Mouse (Mus musculus) midbrain, embryonic 14.5 days (tissue): Measurements from ENCODE around the gene Ralgapb. TPM values are rescaled to one million over a fixed set of nuclear protein-coding genes. Genes with fewer than 3 reads are reported as not detected.
A peak's percentile ranks its signal among the peaks of the same experiment; 100 is the strongest.

ENCODE experiments used
- ATAC-seq: fragments of 200-750 bp; cut with Nextera tagmentation; 2 replicates; pipeline ENCODE4 v1.8.0; 2017; ENCODE audit warnings: moderate number of reproducible peaks, moderate library complexity; ENCODE audit not compliant: low FRiP score, low TSS enrichment
- DNase-seq: peaks from one replicate; pipeline ENCODE4 v3.0.0-alpha.2; 2015
- H3K27ac ChIP-seq: fragments of 300-500 bp; sonication (generic); replicated peaks from 2 replicates; pipeline ENCODE4 v1.5.1; 2014; ENCODE audit warnings: mild to moderate bottlenecking, low read depth, low read length, moderate library complexity
- H3K27me3 ChIP-seq: fragments of 300-500 bp; sonication (generic); 2 replicates; pipeline ENCODE4 v1.6.1; 2014; ENCODE audit warnings: low read length, control low read depth, mixed read lengths; ENCODE audit not compliant: control insufficient read depth, insufficient read depth
- H3K36me3 ChIP-seq: fragments of 300-500 bp; sonication (generic); 2 replicates; pipeline ENCODE4 v1.6.1; 2014; ENCODE audit warnings: low read length, control low read depth; ENCODE audit not compliant: control insufficient read depth, insufficient read depth
- H3K4me1 ChIP-seq: fragments of 300-500 bp; sonication (generic); 2 replicates; pipeline ENCODE4 v1.6.1; 2014; ENCODE audit warnings: mild to moderate bottlenecking, antibody characterized with exemption, low read length, control low read depth; ENCODE audit not compliant: control insufficient read depth, insufficient read depth
- H3K4me2 ChIP-seq: fragments of 300-500 bp; sonication (generic); 2 replicates; pipeline ENCODE4 v1.6.1; 2014; ENCODE audit warnings: mild to moderate bottlenecking, low read length, moderate library complexity
- H3K4me3 ChIP-seq: fragments of 300-500 bp; sonication (generic); replicated peaks from 2 replicates; pipeline ENCODE4 v1.5.1; 2014; ENCODE audit warnings: low read depth, low read length
- H3K9ac ChIP-seq: fragments of 300-500 bp; sonication (generic); replicated peaks from 2 replicates; pipeline ENCODE4 v1.6.1; 2014; ENCODE audit warnings: mild to moderate bottlenecking, low read length, moderate library complexity
- H3K9me3 ChIP-seq: fragments of 300-500 bp; sonication (generic); 2 replicates; pipeline ENCODE4 v1.6.1; 2016; ENCODE audit warnings: low read length, control low read depth, mixed read lengths; ENCODE audit not compliant: control insufficient read depth
- WGBS: fragments of 180-500 bp; shearing (Covaris S2); extraction: QIAGEN DNeasy Blood & Tissue Kit; methylation state at CpG from one replicate; pipeline ENCODE4 v1.1.7; 2014; 5-methylcytosine and 5-hydroxymethylcytosine counted together
- polyA plus RNA-seq: library from polyadenylated mRNA; unstranded; fragments of >200 nt; fragmentation: Nextera tagmentation; extraction: Ambion mirVana; gene quantifications from 2 replicates; pipeline ENCODE4 v1.2.1, GENCODE M21; 2014

Gene Ralgapb
- polyA plus RNA-seq, 1 experiment from 2014 or later: 32.6 TPM

DNA sequence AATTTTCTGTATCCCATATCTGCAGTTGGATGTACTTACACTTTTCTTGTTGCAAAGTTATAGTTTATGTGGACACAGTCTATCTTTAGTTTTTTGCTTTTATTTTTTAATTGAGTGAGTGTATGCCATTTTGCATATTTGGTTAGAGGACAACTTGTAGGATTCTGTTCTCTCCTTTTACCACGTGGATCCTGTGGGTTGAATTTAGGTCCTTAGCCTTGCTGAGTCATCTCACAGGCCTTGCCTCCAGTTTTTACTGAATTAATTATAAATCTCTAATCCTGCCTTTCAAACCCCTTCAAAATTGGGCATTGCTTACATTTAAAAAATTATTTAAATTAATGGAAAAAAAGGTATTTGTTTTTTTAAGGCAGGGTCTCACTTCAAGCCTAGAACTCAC is 6.2 kb downstream of the Ralgapb start:
- Histone ChIP-seq H3K4me1 (peaks cover 14% of the 10 kb centered on the region), H3K4me2 (no peak overlapping the region), H3K27me3 (no peaks in the 10 kb centered on the region), H3K36me3 (no peaks in the 10 kb centered on the region), H3K4me3 (no peak overlapping the region), H3K9ac (no peak overlapping the region), H3K27ac (no peak overlapping the region), H3K9me3 (no peaks in the 10 kb centered on the region)
- DNase-seq: no peak
- no peak for ATAC-seq
- 81% methylated on average over 1 of the region's 1 CpGs for WGBS

- Histone ChIP-seq H3K27me3 (no peaks in the 10 kb centered on the region), H3K4me1 (no peaks in the 10 kb centered on the region), H3K9me3 (no peaks in the 10 kb centered on the region), H3K4me3 (no peak overlapping the region), H3K27ac (no peak overlapping the region), H3K36me3 (peaks cover 21% of the 10 kb centered on the region), H3K9ac (no peak overlapping the region), H3K4me2 (no peak overlapping the region)
- DNase-seq: no peak
- no peak for ATAC-seq
- 88% methylated on average over 1 of the region's 1 CpGs for WGBS
Measured at GRCm38 (mm10) chr2:158418663-158419062, 9.0 kb downstream of the Ralgapb start.

DNA sequence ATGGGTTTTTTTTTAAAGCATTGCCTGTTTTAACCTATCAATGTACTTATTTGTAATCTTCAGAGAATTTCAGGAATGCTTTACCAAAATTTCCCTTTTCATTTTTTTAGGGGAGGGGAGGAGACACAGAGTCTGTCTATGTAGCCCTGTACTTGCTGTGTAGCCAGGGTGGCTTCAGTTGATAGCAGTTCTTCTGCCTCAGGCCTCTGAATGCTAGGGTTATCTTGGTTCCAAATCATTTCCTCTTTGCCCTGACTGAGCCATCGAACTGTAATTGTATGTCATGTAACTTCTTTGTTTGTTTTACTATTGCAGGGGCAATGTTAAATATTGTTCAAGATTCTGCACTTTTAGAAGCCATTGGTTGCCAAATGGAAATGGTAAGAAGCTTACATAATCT is 36.2 kb downstream of the Ralgapb start:
- no peak overlapping the region for H3K27ac ChIP-seq
- WGBS: 96% methylated on average over 1 of the region's 1 CpGs
- DNase-seq: no peak
- no peaks in the 10 kb centered on the region for H3K4me1 ChIP-seq
- no peak overlapping the region for H3K4me2 ChIP-seq
- no peak overlapping the region for H3K9ac ChIP-seq
- H3K27me3 ChIP-seq: no peaks in the 10 kb centered on the region
- peaks cover 70% of the 10 kb centered on the region for H3K36me3 ChIP-seq
- no peaks in the 10 kb centered on the region for H3K9me3 ChIP-seq
- ATAC-seq: no peak
- no peak overlapping the region for H3K4me3 ChIP-seq

DNA sequence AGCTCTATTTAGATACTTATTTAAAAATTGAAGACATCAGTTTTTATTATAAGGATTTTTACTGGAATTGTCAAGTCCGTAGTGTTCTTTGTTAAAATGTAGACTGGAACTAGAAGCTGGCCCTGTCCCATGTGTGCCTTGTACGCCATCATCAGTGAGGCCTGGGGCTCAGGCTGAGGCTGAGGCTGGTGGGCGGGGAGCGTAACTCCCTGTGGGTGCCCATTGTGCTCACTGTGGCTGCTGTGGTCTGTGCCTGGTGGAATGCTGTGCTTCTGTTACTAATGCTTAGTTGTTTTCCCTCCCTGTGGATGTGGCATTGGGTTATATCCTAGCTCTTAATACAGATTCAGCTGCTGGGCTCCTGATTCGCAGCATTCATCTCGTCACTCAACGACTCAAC is 40.2 kb downstream of the Ralgapb start:
- Histone ChIP-seq H3K36me3 (peaks cover 77% of the 10 kb centered on the region), H3K4me2 (no peak overlapping the region), H3K9ac (no peak overlapping the region), H3K27ac (no peak overlapping the region), H3K4me3 (no peak overlapping the region), H3K9me3 (no peaks in the 10 kb centered on the region), H3K4me1 (no peaks in the 10 kb centered on the region), H3K27me3 (no peaks in the 10 kb centered on the region)
- DNase-seq (peak; percentile 1), ATAC-seq (no peak)
- 65% methylated on average over 7 of the region's 7 CpGs for WGBS

GRCm38 (mm10) chr2:158456451-158456850 is 46.8 kb downstream of the Ralgapb start:
- Histone ChIP-seq H3K9ac (no peak overlapping the region), H3K27me3 (no peaks in the 10 kb centered on the region), H3K4me3 (no peak overlapping the region), H3K36me3 (peaks cover 74% of the 10 kb centered on the region), H3K27ac (no peak overlapping the region), H3K9me3 (no peaks in the 10 kb centered on the region), H3K4me1 (no peaks in the 10 kb centered on the region), H3K4me2 (no peak overlapping the region)
- WGBS: 98% methylated on average over 4 of the region's 4 CpGs
- no peak for DNase-seq
- no peak for ATAC-seq

DNA sequence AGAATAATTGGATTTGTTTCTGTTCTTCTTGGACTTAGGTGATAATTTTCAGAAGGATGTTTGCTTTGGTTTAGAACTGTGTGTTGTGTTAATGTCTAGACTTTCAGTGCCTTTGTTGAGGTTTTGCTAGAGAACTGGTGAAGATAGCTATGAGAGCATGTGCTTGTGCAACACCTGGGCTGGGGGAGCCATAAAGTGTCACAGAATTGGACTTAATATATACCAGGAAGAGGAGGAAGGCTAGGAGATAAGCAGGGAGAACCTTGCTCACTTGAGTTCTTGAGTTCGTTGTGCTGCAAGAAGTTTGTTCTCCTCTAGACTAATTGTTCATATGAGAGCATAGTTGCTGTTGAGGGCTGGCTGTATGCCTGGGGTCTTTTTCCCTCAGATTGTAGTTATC is 48.0 kb downstream of the Ralgapb start:
- no peak for DNase-seq

DNA sequence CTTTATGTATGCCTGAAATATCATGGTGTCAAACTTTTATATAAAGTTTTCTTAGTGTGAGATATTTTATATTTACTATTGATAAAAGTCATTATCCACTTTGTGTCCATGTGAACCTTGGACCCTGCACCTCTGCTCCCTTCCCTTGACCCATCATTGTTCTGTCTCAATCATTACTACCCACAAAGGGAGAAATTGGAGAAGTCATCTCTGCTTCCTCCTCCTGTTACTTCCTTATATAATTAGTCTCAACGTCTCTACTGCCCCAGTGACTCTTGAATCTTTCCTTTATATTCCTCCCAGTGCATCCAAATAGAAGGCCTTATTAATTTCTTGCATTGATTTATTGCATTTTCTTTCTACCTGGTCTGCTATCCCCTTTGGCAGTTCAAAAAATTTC is 52.8 kb downstream of the Ralgapb start:
- Histone ChIP-seq H3K27me3 (no peaks in the 10 kb centered on the region), H3K9ac (no peak overlapping the region), H3K4me3 (no peak overlapping the region), H3K27ac (no peak overlapping the region), H3K4me1 (no peaks in the 10 kb centered on the region), H3K4me2 (no peak overlapping the region), H3K36me3 (peaks cover 78% of the 10 kb centered on the region), H3K9me3 (no peaks in the 10 kb centered on the region)
- WGBS: 94% methylated on average over 1 of the region's 1 CpGs
- no peak for ATAC-seq
- no peak for DNase-seq

More for the DNA sequence above, 48.0 kb downstream of the Ralgapb start:
- ATAC-seq: no peak
- Histone ChIP-seq H3K9me3 (no peaks in the 10 kb centered on the region), H3K36me3 (peaks cover 74% of the 10 kb centered on the region), H3K27me3 (no peaks in the 10 kb centered on the region), H3K4me3 (no peak overlapping the region), H3K9ac (no peak overlapping the region), H3K4me2 (no peak overlapping the region), H3K4me1 (no peaks in the 10 kb centered on the region), H3K27ac (no peak overlapping the region)
- 86% methylated on average over 1 of the region's 1 CpGs for WGBS

- H3K9ac ChIP-seq: no peak overlapping the region
- H3K36me3 ChIP-seq: peaks cover 77% of the 10 kb centered on the region
- ATAC-seq: no peak
- H3K27ac ChIP-seq: no peak overlapping the region
- no peak overlapping the region for H3K4me3 ChIP-seq
- 97% methylated on average over 1 of the region's 1 CpGs for WGBS
- no peak for DNase-seq
- no peaks in the 10 kb centered on the region for H3K27me3 ChIP-seq
- H3K9me3 ChIP-seq: no peaks in the 10 kb centered on the region
- no peak overlapping the region for H3K4me2 ChIP-seq
- no peaks in the 10 kb centered on the region for H3K4me1 ChIP-seq
Measured at GRCm38 (mm10) chr2:158474159-158474558, 64.5 kb downstream of the Ralgapb start.

GRCm38 (mm10) chr2:158477640-158478039 is 68.0 kb downstream of the Ralgapb start:
- 78% methylated on average over 3 of the region's 3 CpGs for WGBS
- Histone ChIP-seq H3K9me3 (no peaks in the 10 kb centered on the region), H3K9ac (no peak overlapping the region), H3K4me3 (no peak overlapping the region), H3K4me2 (no peak overlapping the region), H3K36me3 (peaks cover 90% of the 10 kb centered on the region), H3K4me1 (no peaks in the 10 kb centered on the region), H3K27me3 (no peaks in the 10 kb centered on the region), H3K27ac (no peak overlapping the region)
- ATAC-seq (no peak), DNase-seq (no peak)
